Mouse (Mus musculus) stomach, postnatal 0 days (tissue): ENCODE results near the gene Sapcd1. TPM values are rescaled to one million over a fixed set of nuclear protein-coding genes. Genes with fewer than 3 reads are reported as not detected.
"Not testable (repeated sequence)": the region's sequence is repeated elsewhere in the genome, so short reads cannot be mapped to it uniquely, and the experiment has no call there.

ENCODE experiments used
- ATAC-seq: fragments of 200-750 bp; cut with Nextera tagmentation; 2 replicates; pipeline ENCODE4 v1.8.0; 2017; ENCODE audit not compliant: low FRiP score, low TSS enrichment
- DNase-seq: peaks from one replicate; pipeline ENCODE4 v3.0.0-alpha.2; 2016; ENCODE audit warnings: low spot score
- H3K27ac ChIP-seq: fragments of 300-500 bp; sonication (generic); replicated peaks from 2 replicates; pipeline ENCODE4 v1.5.1; 2014; ENCODE audit warnings: mild to moderate bottlenecking, control low read depth
- H3K27me3 ChIP-seq: fragments of 300-500 bp; sonication (generic); 2 replicates; pipeline ENCODE4 v1.6.1; 2014; ENCODE audit warnings: low read length; ENCODE audit not compliant: control insufficient read depth, insufficient read depth
- H3K36me3 ChIP-seq: fragments of 300-500 bp; sonication (generic); 2 replicates; pipeline ENCODE4 v1.6.1; 2014; ENCODE audit warnings: low read length, mixed read lengths; ENCODE audit not compliant: control insufficient read depth, insufficient read depth
- H3K4me1 ChIP-seq: fragments of 300-500 bp; sonication (generic); replicated peaks from 2 replicates; pipeline ENCODE4 v1.6.1; 2014; ENCODE audit warnings: antibody characterized with exemption; ENCODE audit not compliant: control insufficient read depth, insufficient read depth
- H3K4me2 ChIP-seq: fragments of 300-500 bp; sonication (generic); replicated peaks from 2 replicates; pipeline ENCODE4 v1.6.1; 2014; ENCODE audit warnings: low read depth, mild to moderate bottlenecking, control low read depth, moderate library complexity
- H3K4me3 ChIP-seq: fragments of 300-500 bp; sonication (generic); 2 replicates; pipeline ENCODE4 v1.5.1; 2014; ENCODE audit warnings: low read depth, low read length, control low read depth
- H3K9ac ChIP-seq: fragments of 300-500 bp; sonication (generic); 2 replicates; pipeline ENCODE4 v1.6.1; 2014; ENCODE audit warnings: mild to moderate bottlenecking, low read length, control low read depth, mixed read lengths
- H3K9me3 ChIP-seq: fragments of 300-500 bp; sonication (generic); 2 replicates; pipeline ENCODE4 v1.6.1; 2016; ENCODE audit warnings: low read length; ENCODE audit not compliant: control insufficient read depth
- CTCF ChIP-seq: IDR thresholded peaks from 2 replicates; pipeline ENCODE4 v1.5.1; 2016; ENCODE audit warnings: antibody characterized with exemption, low read depth, mild to moderate bottlenecking, moderate library complexity
- EP300 ChIP-seq: optimal IDR thresholded peaks from 2 replicates; pipeline ENCODE3; 2016; ENCODE audit warnings: antibody characterized with exemption
- WGBS: fragments of 180-500 bp; shearing (Covaris S2); extraction: QIAGEN DNeasy Blood & Tissue Kit; methylation state at CpG from one replicate; pipeline ENCODE4 v1.1.7; 2014; 5-methylcytosine and 5-hydroxymethylcytosine counted together
- polyA plus RNA-seq: library from polyadenylated mRNA; unstranded; fragments of >200 nt; fragmentation: Nextera tagmentation; extraction: Ambion mirVana; gene quantifications from 2 replicates; pipeline ENCODE4 v1.2.1, GENCODE M21; 2015

Gene Sapcd1
- polyA plus RNA-seq, 1 experiment from 2014 or later: 8.0 TPM

DNA sequence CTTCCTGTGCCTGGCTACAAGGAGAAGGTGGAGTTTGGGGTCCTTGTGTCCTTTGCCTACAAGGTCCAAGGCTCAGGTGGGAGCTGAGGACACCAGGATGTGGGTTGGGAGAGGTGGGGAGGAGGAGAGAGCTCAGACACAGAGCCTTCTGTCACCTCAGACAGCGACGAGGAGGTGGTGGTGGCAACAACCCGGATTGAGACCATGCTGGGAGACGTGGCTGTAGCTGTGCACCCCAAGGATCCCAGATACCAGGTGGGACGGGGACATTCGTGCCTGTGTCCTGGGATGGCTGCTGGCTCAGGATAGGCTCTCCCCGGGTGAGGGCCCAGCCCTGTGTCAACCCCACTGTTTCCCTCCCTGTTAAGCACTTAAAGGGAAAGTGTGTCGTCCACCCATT is 16.4 kb downstream of the Sapcd1 start:
- ATAC-seq (no peak), DNase-seq (no peak)
- Histone ChIP-seq H3K9ac (no peak overlapping the region), H3K36me3 (peaks cover 48% of the 10 kb centered on the region), H3K27ac (no peak overlapping the region), H3K9me3 (no peaks in the 10 kb centered on the region), H3K4me3 (no peak overlapping the region), H3K4me1 (no peaks in the 10 kb centered on the region), H3K4me2 (no peak overlapping the region), H3K27me3 (no peaks in the 10 kb centered on the region)
- WGBS: 94% methylated on average over 8 of the region's 8 CpGs
- TF ChIP-seq EP300 (no peak), CTCF (no peak)

DNA sequence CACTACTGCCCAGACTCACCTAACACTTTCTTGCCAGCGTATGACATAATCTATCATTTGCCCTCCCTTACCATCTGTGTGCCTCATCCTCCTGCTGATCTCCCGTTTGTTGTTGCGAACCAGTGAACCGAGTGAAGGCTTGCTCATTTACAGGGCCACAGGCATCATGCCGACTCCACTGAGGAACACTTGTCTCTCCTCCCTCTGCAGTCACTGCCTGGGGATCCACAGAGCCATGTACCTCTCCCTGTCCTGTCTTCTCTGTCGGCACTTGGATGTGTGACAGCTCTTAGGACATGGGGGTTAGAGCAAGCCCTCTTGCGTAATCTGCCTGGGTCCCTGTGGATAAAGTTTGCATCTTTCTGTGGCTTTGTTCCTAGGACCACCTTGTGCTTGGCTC is 18.2 kb downstream of the Sapcd1 start:
- no peaks in the 10 kb centered on the region for H3K4me1 ChIP-seq
- no peak overlapping the region for H3K4me3 ChIP-seq
- WGBS: 88% methylated on average over 7 of the region's 7 CpGs
- H3K36me3 ChIP-seq: peaks cover 49% of the 10 kb centered on the region
- no peak overlapping the region for H3K4me2 ChIP-seq
- no peak for TF ChIP-seq CTCF
- TF ChIP-seq EP300: no peak
- no peaks in the 10 kb centered on the region for H3K9me3 ChIP-seq
- no peak overlapping the region for H3K9ac ChIP-seq
- no peaks in the 10 kb centered on the region for H3K27me3 ChIP-seq
- ATAC-seq: no peak
- no peak overlapping the region for H3K27ac ChIP-seq
- DNase-seq: no peak

DNA sequence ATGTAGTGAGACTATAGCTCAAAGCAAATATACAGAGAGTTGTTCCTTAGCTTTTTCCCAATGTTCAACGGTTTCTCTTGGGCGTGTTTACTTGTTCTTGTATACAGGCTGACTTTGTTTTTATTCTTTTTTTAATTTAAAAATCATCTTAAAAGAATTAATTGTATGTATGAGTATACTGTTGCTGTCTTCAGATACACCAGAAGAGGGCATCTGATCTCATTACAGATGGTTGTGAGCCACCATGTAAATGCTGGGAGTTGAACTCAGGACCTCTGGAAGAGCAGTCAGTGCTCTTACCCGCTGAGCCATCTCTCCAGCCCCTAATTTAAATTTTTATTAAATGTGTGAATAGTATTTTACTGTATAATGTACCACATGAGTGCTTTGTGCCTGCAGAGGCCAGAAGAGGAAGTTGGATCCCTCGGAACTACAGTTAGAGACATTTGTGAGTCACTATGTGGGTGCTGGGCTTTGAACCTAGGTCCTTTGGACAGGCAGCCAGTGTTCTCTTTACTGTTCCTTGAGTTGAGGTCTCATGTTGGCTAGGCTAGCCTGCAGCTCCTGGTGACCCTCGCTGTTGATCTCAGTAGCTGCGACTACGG is 20.3 kb downstream of the Sapcd1 start:
- Histone ChIP-seq H3K4me2 (no peak overlapping the region), H3K4me3 (no peak overlapping the region), H3K4me1 (peaks cover 4% of the 10 kb centered on the region), H3K9me3 (no peaks in the 10 kb centered on the region), H3K9ac (no peak overlapping the region), H3K27me3 (no peaks in the 10 kb centered on the region), H3K36me3 (peaks cover 34% of the 10 kb centered on the region), H3K27ac (no peak overlapping the region)
- ATAC-seq (no peak), DNase-seq (no peak)
- WGBS: 95% methylated on average over 7 of the region's 7 CpGs
- TF ChIP-seq CTCF (peak; percentile 49), EP300 (no peak)

DNA sequence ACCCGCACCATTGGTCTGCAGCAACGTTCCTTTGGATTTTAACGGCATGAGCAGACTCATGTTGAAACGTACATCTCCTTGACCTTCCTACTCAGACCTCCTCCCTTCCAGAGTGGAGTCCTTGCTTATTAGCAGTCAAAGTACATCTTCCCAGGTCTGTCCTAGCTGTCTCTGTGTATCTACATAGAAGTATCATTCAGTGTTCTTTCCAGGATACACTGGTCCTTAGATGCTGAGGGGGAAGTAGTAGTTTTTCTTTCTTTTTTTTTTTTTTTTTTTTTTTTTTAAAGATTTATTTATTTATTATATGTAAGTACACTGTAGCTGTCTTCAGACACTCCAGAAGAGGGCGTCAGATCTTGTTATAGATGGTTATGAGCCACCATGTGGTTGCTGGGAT is 21.9 kb downstream of the Sapcd1 start:
- H3K4me3 ChIP-seq, H3K27me3 ChIP-seq, DNase-seq, ATAC-seq, H3K9ac ChIP-seq, H3K4me1 ChIP-seq, H3K9me3 ChIP-seq, H3K4me2 ChIP-seq, H3K27ac ChIP-seq: not testable (repeated sequence)
- H3K36me3 ChIP-seq: peaks cover 22% of the 10 kb centered on the region
- 96% methylated on average over 4 of the region's 5 CpGs for WGBS

DNA sequence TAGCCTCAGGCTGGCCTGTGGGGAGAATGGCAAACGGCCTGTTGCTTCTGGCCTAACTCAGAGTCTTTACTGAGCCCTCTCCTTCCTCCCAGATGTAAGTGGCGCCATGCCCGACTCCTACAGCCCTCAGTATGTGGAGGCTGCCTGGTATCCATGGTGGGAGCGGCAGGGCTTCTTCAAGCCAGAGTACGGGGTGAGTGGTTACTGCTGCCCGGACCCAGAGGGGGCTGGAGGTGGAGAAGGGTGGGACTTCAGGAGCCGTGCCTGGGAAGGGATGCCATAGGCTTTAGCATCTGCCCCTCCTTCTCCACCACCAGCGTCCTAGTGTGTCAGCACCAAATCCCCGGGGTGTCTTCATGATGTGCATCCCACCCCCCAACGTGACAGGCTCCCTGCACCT is 22.7 kb downstream of the Sapcd1 start:
- no peak overlapping the region for H3K4me2 ChIP-seq
- H3K4me1 ChIP-seq: peaks cover 9% of the 10 kb centered on the region
- no peak for ATAC-seq
- DNase-seq: no peak
- H3K9me3 ChIP-seq: no peaks in the 10 kb centered on the region
- peaks cover 14% of the 10 kb centered on the region for H3K36me3 ChIP-seq
- TF ChIP-seq EP300 (no peak), CTCF (no peak)
- no peak overlapping the region for H3K4me3 ChIP-seq
- H3K27me3 ChIP-seq: no peaks in the 10 kb centered on the region
- 90% methylated on average over 10 of the region's 10 CpGs for WGBS
- H3K9ac ChIP-seq: no peak overlapping the region
- no peak overlapping the region for H3K27ac ChIP-seq

DNA sequence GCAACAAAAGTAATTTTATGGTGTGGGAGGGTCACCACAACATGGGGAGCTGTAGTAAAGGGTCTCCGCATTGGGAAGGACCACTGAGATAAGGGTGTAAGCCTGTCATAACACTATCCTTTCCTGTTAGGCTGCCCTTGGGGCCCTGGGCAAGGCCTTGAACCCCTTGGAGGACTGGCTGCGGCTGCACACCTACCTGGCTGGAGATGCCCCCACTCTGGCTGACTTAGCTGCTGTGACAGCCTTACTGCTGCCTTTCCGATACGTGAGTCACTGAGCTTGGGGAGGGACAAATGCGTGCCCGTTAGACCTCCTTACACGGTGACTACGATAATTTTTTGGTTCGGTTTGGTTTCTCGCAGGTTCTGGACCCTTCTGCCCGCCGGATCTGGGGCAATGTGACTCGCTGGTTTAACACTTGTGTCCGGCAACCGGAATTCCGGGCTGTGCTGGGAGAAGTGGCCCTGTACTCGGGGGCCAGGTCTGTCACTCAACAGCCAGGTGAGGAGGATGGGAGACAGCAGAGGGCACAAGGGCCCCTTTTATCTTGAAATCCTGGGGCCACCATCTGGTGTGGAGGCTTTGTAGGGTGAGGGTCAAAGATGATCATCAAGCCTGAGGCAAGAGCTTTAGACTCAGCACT is 23.6 kb downstream of the Sapcd1 start:
- ATAC-seq (no peak), DNase-seq (no peak)
- peaks cover 9% of the 10 kb centered on the region for H3K4me1 ChIP-seq
- no peak overlapping the region for H3K27ac ChIP-seq
- no peak overlapping the region for H3K4me2 ChIP-seq
- H3K4me3 ChIP-seq: no peak overlapping the region
- H3K27me3 ChIP-seq: no peaks in the 10 kb centered on the region
- WGBS: 96% methylated on average over 17 of the region's 17 CpGs
- no peak overlapping the region for H3K9ac ChIP-seq
- H3K36me3 ChIP-seq: peaks cover 14% of the 10 kb centered on the region
- H3K9me3 ChIP-seq: no peaks in the 10 kb centered on the region
- TF ChIP-seq CTCF (no peak), EP300 (no peak)
